24 mouse cellular contexts compared by ENCODE assay signal in genomic region chr12:36070231-36070630, GRCm38 (mm10).
"Had no signal": no experiment of that assay in that cellular context is flagged by ENCODE, and none has a peak within 500 bp of the region (broad histone marks: within the 10 kb centered on the region; RNA-seq: fewer than 3 reads in every experiment).

No protein-coding gene starts in this region.

- H3K4me1 ChIP-seq: hindbrain, embryonic 12.5 days; hindbrain, embryonic 15.5 days; kidney, embryonic 15.5 days; limb, embryonic 13.5 days; limb, embryonic 15.5 days had no signal

- DNase-seq: gastrocnemius, postnatal 14 days; gastrocnemius, postnatal 36 days; heart, adult 18-20 months; heart, postnatal 10 days; heart, postnatal 4 days; kidney, adult 11 months; kidney, adult 2 months; kidney, adult 9 months; kidney, postnatal 14 days; kidney, postnatal 4 days had no signal

- H3K27ac ChIP-seq: heart, embryonic 10.5 days; hindbrain, embryonic 10.5 days; hindbrain, embryonic 12.5 days; hindbrain, embryonic 15.5 days; hindbrain, postnatal 0 days; kidney, embryonic 15.5 days; kidney, postnatal 0 days; left cerebral cortex, adult 2 months; limb, embryonic 13.5 days; limb, embryonic 15.5 days; liver, embryonic 12.5 days; liver, embryonic 14.5 days had no signal

- ATAC-seq: hindbrain, postnatal 0 days; intestine, embryonic 16.5 days; liver, embryonic 12.5 days had no signal

- H3K4me3 ChIP-seq: heart, embryonic 10.5 days; heart, embryonic 12.5 days; hindbrain, embryonic 10.5 days; hindbrain, embryonic 12.5 days; hindbrain, embryonic 15.5 days; kidney, embryonic 15.5 days; left cerebral cortex, adult 2 months; limb, embryonic 13.5 days; limb, embryonic 15.5 days; liver, embryonic 12.5 days had no signal
